Mouse (Mus musculus) T-cell, adult 66 days (primary cell): ENCODE results near the gene Tbc1d4. TPM values are rescaled to one million over a fixed set of nuclear protein-coding genes. Genes with fewer than 3 reads are reported as not detected.

ENCODE experiments used
- total RNA-seq, 2 experiments: library from RNA; stranded (reverse); gene quantifications; 3 replicates in 1 of 2; 4 replicates in 1 of 2; pipeline ENCODE4 v1.2.4; 2023

Gene Tbc1d4
- 10 to 100 TPM; 29.1 to 29.4 TPM for total RNA-seq

DNA sequence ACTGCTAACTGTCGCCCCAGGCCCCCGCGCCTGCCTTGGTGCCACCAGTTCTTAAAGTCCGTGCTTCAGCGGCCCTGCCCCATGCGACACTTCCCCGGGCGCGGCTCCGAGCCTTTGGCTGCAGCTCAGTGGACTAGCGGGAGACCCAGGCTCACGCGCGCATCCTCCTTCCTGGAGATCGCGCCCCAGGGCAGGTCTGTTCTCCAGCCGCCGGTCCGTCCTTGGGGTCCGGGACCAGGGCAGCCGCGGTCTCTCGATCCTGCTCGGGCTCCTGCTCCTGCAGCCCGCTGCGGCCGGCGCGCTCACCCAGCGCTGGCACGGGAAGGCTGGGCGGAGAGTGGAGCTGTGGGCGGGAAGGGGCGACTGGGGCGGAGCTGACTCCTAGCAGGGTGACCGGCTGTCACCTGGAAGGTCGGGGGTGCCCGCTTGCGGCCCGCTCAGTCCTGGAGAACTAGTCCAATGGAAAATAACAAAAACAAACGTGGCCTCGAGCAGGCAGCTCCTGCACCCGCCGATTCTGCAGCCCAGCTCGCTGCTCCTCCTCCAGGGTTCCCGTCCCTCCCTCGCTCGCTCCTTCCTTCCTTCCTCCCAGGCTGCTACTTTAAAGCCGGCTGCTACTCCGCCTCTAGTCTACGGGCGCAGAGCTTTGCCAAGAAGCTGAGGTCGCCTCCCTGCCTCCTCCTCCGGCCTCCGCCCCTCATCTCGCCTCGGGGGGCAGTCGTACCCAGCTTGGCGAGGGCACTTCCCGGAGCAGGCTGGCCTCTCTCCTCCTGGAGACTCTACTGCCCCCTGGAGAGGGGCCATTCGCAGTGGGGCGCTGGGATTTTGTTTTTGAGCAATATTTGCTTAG, at the start of gene Tbc1d4:
Gene Tbc1d4, minus strand, starts transcription at position 673 of the 850 bp plus-strand sequence.

DNA sequence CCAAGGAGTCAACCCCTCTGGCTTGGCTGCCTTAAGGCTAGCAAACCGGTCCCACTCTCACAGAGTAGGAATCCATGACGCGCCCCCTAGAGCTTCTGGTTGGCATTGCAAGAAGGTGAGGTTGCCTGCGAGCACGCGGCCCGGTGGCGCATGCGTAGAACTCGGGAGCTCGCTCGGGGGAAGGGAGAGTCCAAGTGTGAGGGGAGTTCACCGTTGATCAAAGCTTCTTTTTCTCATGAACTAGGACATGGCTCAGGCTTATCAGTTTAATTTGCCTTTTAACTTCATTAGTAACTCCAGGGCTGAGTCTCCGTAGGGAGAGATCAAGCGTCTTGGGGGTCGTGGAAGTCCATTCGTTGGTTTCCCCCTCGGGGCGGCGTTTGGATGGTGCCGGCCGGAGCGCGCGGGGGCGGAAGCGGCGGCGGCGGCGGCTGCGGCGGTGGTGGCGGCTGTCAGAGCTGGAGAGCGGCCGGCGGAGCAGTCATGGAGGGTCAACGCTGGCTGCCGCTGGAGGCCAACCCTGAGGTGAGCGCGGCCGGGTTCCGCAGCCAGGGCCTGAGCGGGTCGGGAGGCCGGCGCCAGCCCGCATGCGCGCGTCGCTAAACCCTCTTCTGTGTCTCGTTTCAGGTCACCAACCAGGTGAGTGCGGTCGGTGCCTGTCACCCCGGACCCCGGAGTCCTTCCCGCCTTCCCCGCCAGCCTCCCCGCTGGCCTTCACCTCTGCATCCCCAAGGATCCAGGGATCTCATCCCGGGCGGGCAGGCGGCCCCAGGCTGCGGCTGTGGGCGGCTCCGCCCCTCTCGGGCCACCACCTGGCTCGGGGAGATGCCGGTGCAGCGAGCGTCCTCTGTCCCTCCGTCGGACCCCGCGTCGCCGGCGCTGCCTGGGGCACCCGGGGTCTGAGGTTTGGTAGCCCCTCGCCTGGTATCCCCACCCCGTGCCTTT, 44.9 kb upstream of the Tbc1d4 start, which contains the start of gene Uchl3:
Gene Uchl3, plus strand, starts transcription at position 387 of the 945 bp plus-strand sequence.

DNA sequence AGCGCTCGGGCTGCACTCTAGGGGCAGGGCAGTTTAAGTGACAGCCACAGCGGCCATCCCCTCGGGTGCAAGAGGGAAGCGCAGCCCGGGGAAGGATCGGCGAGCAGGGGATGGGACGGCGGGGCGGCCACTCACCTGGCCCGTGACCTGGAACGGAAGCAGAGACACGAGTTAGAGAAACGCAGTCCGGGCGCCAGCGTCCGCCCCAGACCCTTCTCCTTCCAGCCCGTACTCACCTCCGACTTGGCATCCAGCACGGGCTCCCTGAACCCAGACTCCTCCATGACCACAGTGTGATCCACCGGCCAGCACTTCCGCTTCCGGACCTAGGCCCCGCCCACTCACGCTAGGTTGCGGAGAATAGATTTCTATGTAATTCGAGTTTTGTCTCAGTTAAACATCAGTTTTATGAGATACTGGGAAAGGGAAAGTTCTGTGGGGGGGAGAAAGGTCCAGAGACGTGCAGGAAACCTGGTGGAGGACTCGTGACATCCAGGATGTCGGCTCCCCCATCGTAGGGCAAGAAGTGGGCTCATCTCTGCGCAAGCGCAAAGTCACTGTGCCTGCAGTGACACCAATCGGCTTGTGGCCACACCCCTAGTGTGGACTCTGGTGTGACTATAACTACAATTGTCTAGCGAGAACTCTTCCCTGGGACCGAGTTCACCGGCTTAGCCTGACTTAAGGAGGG, 31.3 kb upstream of the Tbc1d4 start, which contains the start of gene Commd6:
Gene Commd6, minus strand, starts transcription at position 534 of the 691 bp plus-strand sequence.

Other genes starting within 250 kb of the Tbc1d4 start
- 10 to 100 TPM; 55.2 to 58.9 TPM for gene Commd6, start 31.5 kb upstream of the Tbc1d4 start, total RNA-seq
- 10 to 100 TPM; 36.3 to 43.0 TPM for gene Uchl3, start 44.8 kb upstream of the Tbc1d4 start, total RNA-seq
- not detected for gene Gm9922, start 120.6 kb upstream of the Tbc1d4 start, total RNA-seq
- under 1 TPM in 1 of 2 experiments, not detected in 1; 0.39 TPM for gene Lmo7, start 120.8 kb upstream of the Tbc1d4 start, total RNA-seq